8 mouse cellular contexts compared by ENCODE assay signal in the genomic region with DNA sequence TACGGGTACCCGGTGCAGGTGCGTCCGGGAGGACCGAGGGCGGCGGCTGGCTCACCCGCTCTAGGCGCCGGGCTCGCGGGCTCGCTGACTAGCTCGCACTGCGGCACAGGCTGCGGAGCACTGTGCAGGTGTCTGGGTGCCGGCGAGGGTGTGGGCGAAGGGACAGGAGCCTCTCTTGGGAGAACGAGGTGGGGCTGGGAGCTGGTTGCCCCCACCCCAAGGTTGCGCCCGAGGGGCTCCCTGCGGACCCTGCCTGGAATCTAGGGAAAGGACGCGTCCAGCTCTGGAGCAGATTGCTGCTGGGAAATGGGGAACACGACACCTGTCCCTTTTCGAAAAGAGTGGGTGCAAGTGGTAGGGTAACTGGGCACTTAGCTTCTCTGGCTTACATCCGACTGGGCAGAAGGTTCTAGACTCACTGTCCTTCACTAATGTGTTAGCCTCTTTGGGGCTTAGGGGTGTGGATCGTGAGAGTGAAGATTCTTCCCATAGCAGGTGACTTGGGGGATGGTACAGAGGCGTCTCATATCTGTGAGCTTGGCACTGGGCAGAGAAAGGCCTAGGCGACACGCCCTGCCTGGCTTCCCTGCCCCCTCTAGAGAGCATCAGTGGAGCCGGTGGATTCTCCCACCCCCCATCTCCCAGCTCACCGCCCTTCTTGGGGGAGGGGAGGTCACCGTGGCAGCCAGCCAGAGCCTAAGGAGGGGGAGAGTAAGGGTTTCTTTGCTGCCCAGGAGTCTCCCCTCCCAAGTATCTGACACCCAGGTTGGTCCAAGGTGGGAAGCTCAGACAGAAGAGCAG. TPM values are rescaled to one million over a fixed set of nuclear protein-coding genes. Genes with fewer than 3 reads are reported as not detected.
DNase-seq lines count a peak whose midpoint lies in the region; ATAC-seq and TF ChIP-seq lines count a peak whose summit lies in the region.

No protein-coding gene starts in this region.

- peak overlapping the region; percentile 79 for H3K4me2 ChIP-seq in forebrain, postnatal 0 days (ENCODE audit: low read depth)
- H3K4me2 ChIP-seq in midbrain, embryonic 13.5 days (replicated peaks) = peak overlapping the region; percentile 92

- H3K27me3 ChIP-seq in forebrain, postnatal 0 days (ENCODE audit: insufficient read depth, low read length) = no peaks in the 10 kb centered on the region
- H3K27me3 ChIP-seq in midbrain, embryonic 13.5 days = 0 out of 2 replicates have a peak, but pooled peaks cover 3% of the 10 kb centered on the region

- H3K27ac ChIP-seq in forebrain, postnatal 0 days (ENCODE audit: low read depth, low read length) = peak overlapping the region; percentile 88
- peak overlapping the region; percentile 97 for H3K27ac ChIP-seq in midbrain, embryonic 13.5 days

- WGBS in forebrain, postnatal 0 days = 3% methylated on average over 35 of the region's 35 CpGs
- 1% methylated on average over 35 of the region's 35 CpGs for WGBS in midbrain, embryonic 13.5 days

- ATAC-seq in forebrain, postnatal 0 days = peak; percentile 40
- peak; percentile 46 for ATAC-seq in midbrain, embryonic 13.5 days

- peak overlapping the region; percentile 86 for H3K4me3 ChIP-seq in forebrain, postnatal 0 days (ENCODE audit: low read depth, low read length)
- H3K4me3 ChIP-seq in midbrain, embryonic 13.5 days (replicated peaks) = peak overlapping the region; percentile 92

- H3K36me3 ChIP-seq in forebrain, postnatal 0 days (ENCODE audit: insufficient read depth) = no peaks in the 10 kb centered on the region
- H3K36me3 ChIP-seq in midbrain, embryonic 13.5 days = 0 out of 2 replicates have a peak, but pooled peaks cover 14% of the 10 kb centered on the region

- peaks cover 19% of the 10 kb centered on the region for H3K4me1 ChIP-seq in forebrain, postnatal 0 days (ENCODE audit: insufficient read depth)
- H3K4me1 ChIP-seq in midbrain, embryonic 13.5 days (replicated peaks) = peaks cover 69% of the 10 kb centered on the region

- H3K9me3 ChIP-seq in forebrain, postnatal 0 days (ENCODE audit: low read length) = no peaks in the 10 kb centered on the region
- no peaks in the 10 kb centered on the region for H3K9me3 ChIP-seq in midbrain, embryonic 13.5 days

- H3K9ac ChIP-seq in forebrain, postnatal 0 days = peak overlapping the region; percentile 76
- peak overlapping the region; percentile 96 for H3K9ac ChIP-seq in midbrain, embryonic 13.5 days (replicated peaks)

- TF ChIP-seq CTCF in forebrain, postnatal 0 days (IDR thresholded peaks at IDR 0.05; ENCODE audit: low read depth) = no peak

- peak; percentile 19 to 37 for DNase-seq in lung, adult 18-20 months
- DNase-seq in lung, postnatal 10 days = no peak
- peak; percentile 60 to 74 for DNase-seq in cerebellum, adult 18-20 months
- peak; percentile 50 for DNase-seq in forebrain, postnatal 0 days
- DNase-seq in layer of hippocampus, postnatal 10 days (ENCODE audit: low spot score in 2 of 2) = peak; percentile 51 to 63
- DNase-seq in thymus, postnatal 4 days = peak; percentile 50
- no peak for DNase-seq in adrenal gland, postnatal 4 days (ENCODE audit: low spot score in 2 of 2)

RNA-seq across cellular contexts. Expression of a gene that starts 1.1 kb away (rescaled TPM):
- total RNA-seq in forebrain, postnatal 0 days (2014; rRNA removed) = 120 and 145 TPM in 2 replicates
- 81.0 and 133 TPM in 2 replicates for polyA plus RNA-seq in forebrain, postnatal 0 days (2015; fragmentation: Nextera tagmentation; extraction: Ambion mirVana)
- total RNA-seq in layer of hippocampus, postnatal 10 days (2021) = 100 to 1,000 TPM; 536 to 566 TPM
- polyA plus RNA-seq in midbrain, embryonic 13.5 days (2015; fragmentation: Nextera tagmentation; extraction: Ambion mirVana) = 58.9 and 64.2 TPM in 2 replicates
- 10 to 100 TPM in 1 of 2 experiments, 1 to 10 TPM in 1; 8.6 to 19.0 TPM for total RNA-seq in adrenal gland, postnatal 4 days (2021)

Comparison
In these comparisons a context has a peak if more than half of its experiments do, and no peak if none do; other contexts are left out.
1. DNase-seq: peak in lung, adult 18-20 months (2 of 2), cerebellum, adult 18-20 months (2 of 2), forebrain, postnatal 0 days (single experiment), layer of hippocampus, postnatal 10 days (2 of 2) and thymus, postnatal 4 days (single experiment); none in lung, postnatal 10 days (single experiment) and adrenal gland, postnatal 4 days (0 of 2).